Mouse (Mus musculus): ENCODE results near the gene Olfr901. TPM values are rescaled to one million over a fixed set of nuclear protein-coding genes. Genes with fewer than 3 reads are reported as not detected.

Olfr901 gene
- under 1 TPM in 1 of 2 experiments, not detected in 1; 0.45 TPM for polyA plus RNA-seq (2017; shearing (Covaris generic))

DNA sequence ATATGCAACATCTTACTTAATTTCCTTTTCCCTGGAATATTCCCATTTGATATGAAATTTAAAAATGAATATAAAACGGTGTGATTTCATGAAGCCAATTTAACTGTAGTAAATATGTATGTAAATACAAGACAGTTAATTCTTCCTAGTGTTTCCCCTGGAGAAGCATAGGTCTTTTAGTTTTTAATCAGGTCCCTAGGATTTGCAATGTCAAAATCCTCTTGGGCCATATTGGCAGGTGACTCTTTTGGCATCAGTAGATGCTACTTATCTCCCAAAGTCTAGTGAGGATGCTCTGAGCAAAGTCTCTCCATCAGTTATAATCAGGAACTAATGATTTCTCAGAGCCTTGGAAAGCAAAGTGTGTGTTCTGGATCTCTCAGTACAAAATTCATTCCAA is at the start of gene Olfr901:
Gene Olfr901, plus strand, starts transcription at position 301 of the 400 bp plus-strand sequence.

DNA sequence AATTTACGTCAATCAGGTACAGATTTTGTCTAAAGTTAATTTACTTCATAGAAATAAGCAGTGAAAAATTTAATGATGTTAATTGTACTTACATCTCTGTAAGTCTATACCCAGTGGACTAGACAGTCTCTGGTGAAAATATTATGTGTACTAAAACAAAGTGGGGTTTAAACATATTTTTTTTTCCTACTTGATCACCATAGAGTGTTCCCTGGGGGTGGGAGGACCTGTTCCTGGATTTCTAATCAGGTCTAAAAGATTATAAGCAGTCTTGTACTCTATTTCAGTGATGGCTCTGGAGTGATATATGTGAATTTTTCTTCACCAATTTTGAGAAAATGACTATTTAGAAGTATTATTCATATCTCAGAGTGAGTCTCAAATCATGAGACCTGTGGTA is 27.9 kb upstream of the Olfr901 start, which contains the start of gene Olfr147:
Gene Olfr147, plus strand, starts transcription at position 301 of the 400 bp plus-strand sequence.

DNA sequence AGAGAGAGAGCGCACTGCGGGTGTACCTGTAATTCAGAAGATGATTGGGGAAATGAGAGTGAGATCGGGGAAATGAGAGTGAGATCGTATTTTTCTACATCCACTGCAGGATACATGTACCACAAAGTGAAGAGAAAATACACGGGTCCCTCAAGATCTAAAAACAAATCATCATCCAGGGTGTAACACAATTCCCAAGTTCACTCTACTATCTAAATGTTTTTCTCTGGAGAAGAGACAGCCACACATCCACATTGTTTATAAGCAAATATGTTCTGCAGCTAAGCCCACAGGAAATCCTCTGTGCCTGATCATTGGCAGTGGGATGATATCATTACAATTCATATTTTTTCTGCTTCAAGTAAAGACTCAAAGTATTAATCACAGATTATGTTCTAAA is 18.1 kb downstream of the Olfr901 start, which contains the start of gene Olfr902:
Gene Olfr902, plus strand, starts transcription at position 301 of the 400 bp plus-strand sequence.

DNA sequence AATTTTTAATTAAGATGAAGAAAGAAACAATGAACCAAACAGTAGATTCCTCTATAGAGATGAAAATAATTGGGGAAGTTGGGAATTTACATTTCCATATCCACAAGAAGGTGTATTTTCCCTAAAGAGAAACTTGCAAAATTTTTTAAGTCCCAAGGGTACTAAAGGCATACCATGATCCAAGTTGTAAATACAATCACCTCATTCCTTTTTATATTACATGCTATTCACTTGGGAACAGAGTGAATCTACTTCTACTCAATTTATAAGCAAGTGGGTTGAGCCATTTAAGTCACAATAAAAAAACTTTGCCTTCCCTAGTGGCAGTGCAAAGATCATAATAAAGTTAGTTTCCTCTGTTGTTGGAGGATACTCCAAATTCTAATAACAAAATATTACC is 33.6 kb downstream of the Olfr901 start, which contains the start of gene Olfr904:
Gene Olfr904, plus strand, starts transcription at position 301 of the 400 bp plus-strand sequence.

DNA sequence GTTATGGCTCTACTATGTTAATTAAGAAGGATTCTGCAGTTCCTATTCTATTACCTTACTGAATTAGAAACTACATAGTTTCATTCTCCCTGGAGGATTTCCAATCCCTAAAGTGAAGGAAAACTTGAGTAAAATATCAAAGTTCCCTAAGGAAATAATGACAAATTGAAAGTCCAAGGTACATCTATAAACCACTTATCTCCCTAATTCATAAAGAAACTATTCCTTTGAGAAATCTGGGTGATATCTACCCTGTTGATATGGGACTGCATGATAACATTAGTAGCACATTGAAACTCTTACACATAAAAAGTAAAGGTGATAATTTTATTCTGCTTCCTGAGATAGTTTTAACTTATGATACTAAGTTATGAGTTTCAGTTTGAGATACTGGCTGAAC is 41.6 kb downstream of the Olfr901 start, which contains the start of gene Olfr905:
Gene Olfr905, plus strand, starts transcription at position 301 of the 400 bp plus-strand sequence.

Other genes with a start within 250 kb of the Olfr901 start
- not detected for gene Olfr891, start 248.6 kb upstream of the Olfr901 start, polyA plus RNA-seq (2017; shearing (Covaris generic))
- gene Olfr893, start 221.1 kb upstream of the Olfr901 start, polyA plus RNA-seq (2017; shearing (Covaris generic)) = not detected
- gene Olfr894, start 211.4 kb upstream of the Olfr901 start, polyA plus RNA-seq (2017; shearing (Covaris generic)) = not detected
- not detected for gene Olfr143, start 176.7 kb upstream of the Olfr901 start, polyA plus RNA-seq (2017; shearing (Covaris generic))
- gene Olfr895, start 161.6 kb upstream of the Olfr901 start, polyA plus RNA-seq (2017; shearing (Covaris generic)) = not detected
- gene Olfr896-ps1, start 138.3 kb upstream of the Olfr901 start, polyA plus RNA-seq (2017; shearing (Covaris generic)) = not detected
- under 1 TPM in 1 of 2 experiments, not detected in 1; 0.10 TPM for gene Olfr25, start 100.4 kb upstream of the Olfr901 start, polyA plus RNA-seq (2017; shearing (Covaris generic))
- gene Olfr898, start 81.0 kb upstream of the Olfr901 start, polyA plus RNA-seq (2017; shearing (Covaris generic)) = under 1 TPM in 1 of 2 experiments, not detected in 1; 0.42 TPM
- under 1 TPM; 0.06 to 0.07 TPM for gene Olfr250, start 62.6 kb upstream of the Olfr901 start, polyA plus RNA-seq (2017; shearing (Covaris generic))
- gene Olfr251, start 52.4 kb upstream of the Olfr901 start, polyA plus RNA-seq (2017; shearing (Covaris generic)) = under 1 TPM in 1 of 2 experiments, not detected in 1; 0.04 TPM
- gene Olfr147, start 27.8 kb upstream of the Olfr901 start, polyA plus RNA-seq (2017; shearing (Covaris generic)) = 1 to 10 TPM in 1 of 2 experiments, under 1 TPM in 1; 0.22 to 2.0 TPM
- not detected for gene Olfr902, start 18.2 kb downstream of the Olfr901 start, polyA plus RNA-seq (2017; shearing (Covaris generic))
- not detected for gene Olfr904, start 33.7 kb downstream of the Olfr901 start, polyA plus RNA-seq (2017; shearing (Covaris generic))
- under 1 TPM; 0.29 to 0.84 TPM for gene Olfr905, start 41.7 kb downstream of the Olfr901 start, polyA plus RNA-seq (2017; shearing (Covaris generic))
- gene Olfr906, start 57.6 kb downstream of the Olfr901 start, polyA plus RNA-seq (2017; shearing (Covaris generic)) = not detected
- gene Olfr907, start 66.3 kb downstream of the Olfr901 start, polyA plus RNA-seq (2017; shearing (Covaris generic)) = not detected
- 1 to 10 TPM in 1 of 2 experiments, under 1 TPM in 1; 0.11 to 3.0 TPM for gene Olfr911-ps1, start 92.1 kb downstream of the Olfr901 start, polyA plus RNA-seq (2017; shearing (Covaris generic))
- gene Olfr910, start 108.4 kb downstream of the Olfr901 start, polyA plus RNA-seq (2017; shearing (Covaris generic)) = not detected
- under 1 TPM; 0.11 to 0.61 TPM for gene Olfr912, start 150.7 kb downstream of the Olfr901 start, polyA plus RNA-seq (2017; shearing (Covaris generic))
- gene Olfr913, start 163.3 kb downstream of the Olfr901 start, polyA plus RNA-seq (2017; shearing (Covaris generic)) = not detected
- under 1 TPM in 1 of 2 experiments, not detected in 1; 0.11 TPM for gene Olfr914, start 175.6 kb downstream of the Olfr901 start, polyA plus RNA-seq (2017; shearing (Covaris generic))
- under 1 TPM; 0.30 to 0.87 TPM for gene Olfr916, start 230.4 kb downstream of the Olfr901 start, polyA plus RNA-seq (2017; shearing (Covaris generic))
- not detected for gene Olfr917, start 236.4 kb downstream of the Olfr901 start, polyA plus RNA-seq (2017; shearing (Covaris generic))
- gene Olfr918, start 245.1 kb downstream of the Olfr901 start, polyA plus RNA-seq (2017; shearing (Covaris generic)) = under 1 TPM in 1 of 2 experiments, not detected in 1; 0.04 TPM

All from inflammation-experienced regulatory T-cells (primary cell).